Comparison of ENCODE assay signal across 22 mouse cellular contexts in genomic region chr3:115949220-115949920, GRCm38 (mm10). TPM values are rescaled to one million over a fixed set of nuclear protein-coding genes. Genes with fewer than 3 reads are reported as not detected.
DNase-seq lines count a peak whose midpoint lies in the region; ATAC-seq and TF ChIP-seq lines count a peak whose summit lies in the region.
"Had no signal": no experiment of that assay in that cellular context is flagged by ENCODE, and none has a peak within 500 bp of the region (broad histone marks: within the 10 kb centered on the region; RNA-seq: fewer than 3 reads in every experiment).

No protein-coding gene starts in this region.

- H3K4me2 ChIP-seq in forebrain, embryonic 13.5 days: no peak overlapping the region
- H3K4me2 ChIP-seq in hindbrain, embryonic 14.5 days (replicated peaks): no peak overlapping the region
- H3K4me2 ChIP-seq in midbrain, embryonic 16.5 days (ENCODE audit: low read length): no peak overlapping the region
- H3K4me2 ChIP-seq: heart, embryonic 15.5 days; stomach, embryonic 15.5 days had no signal

- H3K4me1 ChIP-seq in forebrain, embryonic 13.5 days: peaks cover 9% of the 10 kb centered on the region; the same call in 1 of the 2 replicates
- H3K4me1 ChIP-seq in hindbrain, embryonic 14.5 days (replicated peaks; ENCODE audit: control insufficient read depth, insufficient read depth, low read length): no peaks in the 10 kb centered on the region; the same call in 1 of the 2 replicates
- no peaks in the 10 kb centered on the region for H3K4me1 ChIP-seq in midbrain, embryonic 16.5 days (ENCODE audit: control insufficient read depth, insufficient read depth, low read length)
- H3K4me1 ChIP-seq: stomach, embryonic 15.5 days had no signal

- H3K36me3 ChIP-seq in forebrain, embryonic 13.5 days (ENCODE audit: poor library complexity, severe bottlenecking): peaks cover 60% of the 10 kb centered on the region
- H3K36me3 ChIP-seq in hindbrain, embryonic 14.5 days (replicated peaks; ENCODE audit: control insufficient read depth, insufficient read depth): peaks cover 52% of the 10 kb centered on the region
- H3K36me3 ChIP-seq in midbrain, embryonic 16.5 days (ENCODE audit: control insufficient read depth, insufficient read depth, low read length): no peaks in the 10 kb centered on the region; the same call in none of the 2 replicates

- H3K4me3 ChIP-seq in forebrain, embryonic 13.5 days: no peak overlapping the region
- no peak overlapping the region for H3K4me3 ChIP-seq in hindbrain, embryonic 14.5 days (replicated peaks; ENCODE audit: low read length)
- no peak overlapping the region for H3K4me3 ChIP-seq in midbrain, embryonic 16.5 days (ENCODE audit: low read depth, low read length)
- H3K4me3 ChIP-seq: heart, adult 2 months; heart, embryonic 15.5 days; left cerebral cortex, adult 2 months; stomach, embryonic 15.5 days had no signal

- ATAC-seq in forebrain, embryonic 13.5 days: peak; percentile 81
- ATAC-seq in hindbrain, embryonic 14.5 days (ENCODE audit: low FRiP score): peak; percentile 78
- peak; percentile 62 for ATAC-seq in midbrain, embryonic 16.5 days
- ATAC-seq in cerebellum, adult (ENCODE audit: insufficient number of reproducible peaks, low FRiP score, low TSS enrichment): no peak
- ATAC-seq: intestine, embryonic 16.5 days; liver, postnatal 0 days had no signal

- H3K27ac ChIP-seq in forebrain, embryonic 13.5 days: peak overlapping the region; percentile 54; the same call in 1 of the 2 replicates
- peak overlapping the region; percentile 59 for H3K27ac ChIP-seq in hindbrain, embryonic 14.5 days
- 0 out of 2 replicates have a peak overlapping the region, but pooled peaks have one; percentile 5 for H3K27ac ChIP-seq in midbrain, embryonic 16.5 days (ENCODE audit: low read length)
- H3K27ac ChIP-seq: heart, adult 2 months; heart, embryonic 15.5 days; kidney, postnatal 0 days; left cerebral cortex, adult 2 months; stomach, embryonic 15.5 days had no signal

- 64% methylated on average over 3 of the region's 3 CpGs for WGBS in forebrain, embryonic 13.5 days
- whole genome bisulfite sequencing in hindbrain, embryonic 14.5 days: 38% methylated on average over 3 of the region's 3 CpGs
- 62% methylated on average over 3 of the region's 3 CpGs for WGBS in midbrain, embryonic 16.5 days

- no peaks in the 10 kb centered on the region for H3K27me3 ChIP-seq in forebrain, embryonic 13.5 days
- no peaks in the 10 kb centered on the region for H3K27me3 ChIP-seq in hindbrain, embryonic 14.5 days (ENCODE audit: control insufficient read depth, insufficient read depth, low read length)
- no peaks in the 10 kb centered on the region for H3K27me3 ChIP-seq in midbrain, embryonic 16.5 days (ENCODE audit: control insufficient read depth, insufficient read depth, low read depth, low read length)
- H3K27me3 ChIP-seq: heart, embryonic 15.5 days; stomach, embryonic 15.5 days had no signal

- DNase-seq in brain, embryonic 14.5 days (ENCODE audit: low read depth): peak; percentile 87
- peak; percentile 28 for DNase-seq in hindbrain, embryonic 14.5 days (ENCODE audit: low spot score)
- DNase-seq in testis, postnatal 14 days (ENCODE audit: low spot score): no peak
- no peak for DNase-seq in cerebellum, postnatal 36 days
- DNase-seq in layer of hippocampus, postnatal 10 days (ENCODE audit: low spot score in 2 of 2): no peak
- DNase-seq: cerebellum, adult 11 months; cerebellum, postnatal 25 days; heart, adult 2 months; heart, postnatal 4 days; left cerebral cortex, postnatal 4 days; liver, postnatal 0 days; lung, postnatal 10 days; retina, postnatal 1 day; thymus, adult 2 months had no signal

- no peak for TF ChIP-seq POLR2A in brain, embryonic 14.5 days (IDR thresholded peaks at IDR 0.05; ENCODE audit: borderline replicate concordance, extremely low read depth, insufficient read depth, insufficient read length, poor library complexity, severe bottlenecking)

- TF ChIP-seq CTCF in brain, embryonic 14.5 days (IDR thresholded peaks at IDR 0.05; ENCODE audit: borderline replicate concordance, extremely low read depth, insufficient read depth, insufficient read length): no peak

- H3K9ac ChIP-seq in forebrain, embryonic 13.5 days: no peak overlapping the region
- no peak overlapping the region for H3K9ac ChIP-seq in hindbrain, embryonic 14.5 days
- no peak overlapping the region for H3K9ac ChIP-seq in midbrain, embryonic 16.5 days (ENCODE audit: low read depth, low read length)
- H3K9ac ChIP-seq: heart, embryonic 15.5 days; liver, postnatal 0 days; stomach, embryonic 15.5 days had no signal

- no peaks in the 10 kb centered on the region for H3K9me3 ChIP-seq in forebrain, embryonic 13.5 days (replicated peaks)
- H3K9me3 ChIP-seq in hindbrain, embryonic 14.5 days (ENCODE audit: control insufficient read depth, low read length): no peaks in the 10 kb centered on the region
- H3K9me3 ChIP-seq in midbrain, embryonic 16.5 days (replicated peaks; ENCODE audit: control insufficient read depth, low read length, poor library complexity, severe bottlenecking): no peaks in the 10 kb centered on the region
- H3K9me3 ChIP-seq: heart, embryonic 15.5 days; stomach, embryonic 15.5 days had no signal

RNA-seq across cellular contexts. Expression of gene Slc30a7, which starts 57.8 kb away (rescaled TPM):
- 21.8 and 26.4 TPM in 2 replicates for polyA plus RNA-seq in brain, embryonic 14.5 days (2012; rRNA removed)
- polyA plus RNA-seq in forebrain, embryonic 13.5 days (2015; fragmentation: Nextera tagmentation; extraction: Ambion mirVana): 14.5 and 17.9 TPM in 2 replicates
- polyA plus RNA-seq in hindbrain, embryonic 14.5 days (2014; fragmentation: Nextera tagmentation; extraction: Ambion mirVana): 19.5 and 22.5 TPM in 2 replicates
- 14.2 and 19.5 TPM in 2 replicates for polyA plus RNA-seq in midbrain, embryonic 16.5 days (2015; fragmentation: Nextera tagmentation; extraction: Ambion mirVana)
- 10 to 100 TPM; 24.0 to 30.6 TPM for total RNA-seq in layer of hippocampus, postnatal 10 days (2021)

RNA-seq across cellular contexts. Expression of gene Extl2, which starts 57.9 kb away (rescaled TPM):
- 8.6 and 12.5 TPM in 2 replicates for polyA plus RNA-seq in brain, embryonic 14.5 days (2012; rRNA removed)
- polyA plus RNA-seq in forebrain, embryonic 13.5 days (2015; fragmentation: Nextera tagmentation; extraction: Ambion mirVana): 19.8 and 20.7 TPM in 2 replicates
- 43.7 and 48.0 TPM in 2 replicates for polyA plus RNA-seq in hindbrain, embryonic 14.5 days (2014; fragmentation: Nextera tagmentation; extraction: Ambion mirVana)
- 30.0 and 30.1 TPM in 2 replicates for polyA plus RNA-seq in midbrain, embryonic 16.5 days (2015; fragmentation: Nextera tagmentation; extraction: Ambion mirVana)
- total RNA-seq in layer of hippocampus, postnatal 10 days (2021): 10 to 100 TPM; 48.6 to 48.8 TPM

Comparison
In these comparisons a context has a peak if more than half of its experiments do, and no peak if none do; other contexts are left out.
1. DNase-seq: peak in brain, embryonic 14.5 days (single experiment) and hindbrain, embryonic 14.5 days (single experiment); none in testis, postnatal 14 days (single experiment), cerebellum, postnatal 36 days (0 of 2) and layer of hippocampus, postnatal 10 days (0 of 2).
2. H3K27ac ChIP-seq: peak in every context shown above with its lines; median percentile 59 in hindbrain, embryonic 14.5 days; 54 in forebrain, embryonic 13.5 days; 5 in midbrain, embryonic 16.5 days.